Mouse (Mus musculus) spleen, adult 2 months (tissue): ENCODE measurements around the gene Olfr1161.

Experiments
- CTCF ChIP-seq: fragments of 200-500 bp; IDR thresholded peaks from 2 replicates; pipeline ENCODE4 v1.5.1; 2011; ENCODE audit warnings: mild to moderate bottlenecking, inconsistent platforms; ENCODE audit not compliant: insufficient read depth, insufficient read length, insufficient replicate concordance; ENCODE audit errors: extremely low read depth
- POLR2A ChIP-seq: fragments of 200-500 bp; IDR thresholded peaks from 2 replicates; pipeline ENCODE4 v1.6.1; 2011; ENCODE audit warnings: low read depth, low read length, inconsistent platforms

GRCm38 (mm10) chr2:87989813-87990212 is 32.8 kb upstream of the Olfr1161 start, which contains the start of gene Olfr1158:
- TF ChIP-seq POLR2A, result no peak
- TF ChIP-seq CTCF, result no peak
